Mouse (Mus musculus) lung, adult 18-20 months (tissue): Measurements from ENCODE around the gene Tnrc18.

Experiments
- DNase-seq, 2 experiments: peaks; one replicate each; pipeline ENCODE4 v3.0.0; 2022; ENCODE audit warnings: mixed read lengths in 2 of 2

Gene Tnrc18

DNA sequence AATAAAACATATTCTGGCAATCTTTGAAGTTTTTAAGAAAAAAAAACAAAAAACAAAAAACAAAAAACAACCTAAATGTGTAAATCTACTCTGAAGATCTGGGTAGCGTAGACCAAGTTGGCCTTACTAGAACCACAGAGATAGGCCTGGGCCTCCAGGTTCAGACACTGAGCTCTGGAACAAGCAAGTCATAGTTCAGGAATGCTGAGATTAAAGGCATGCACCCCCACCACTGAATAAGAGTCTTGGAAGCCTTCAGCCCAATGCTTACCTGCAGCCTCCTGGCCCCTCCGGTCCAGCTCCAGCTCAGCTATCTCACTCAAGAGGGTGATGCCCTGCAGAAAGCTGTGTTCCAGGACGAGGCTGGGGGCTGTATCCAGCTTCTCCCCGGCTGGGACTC is 46.4 kb downstream of the Tnrc18 start:
- DNase-seq, result no peak

DNA sequence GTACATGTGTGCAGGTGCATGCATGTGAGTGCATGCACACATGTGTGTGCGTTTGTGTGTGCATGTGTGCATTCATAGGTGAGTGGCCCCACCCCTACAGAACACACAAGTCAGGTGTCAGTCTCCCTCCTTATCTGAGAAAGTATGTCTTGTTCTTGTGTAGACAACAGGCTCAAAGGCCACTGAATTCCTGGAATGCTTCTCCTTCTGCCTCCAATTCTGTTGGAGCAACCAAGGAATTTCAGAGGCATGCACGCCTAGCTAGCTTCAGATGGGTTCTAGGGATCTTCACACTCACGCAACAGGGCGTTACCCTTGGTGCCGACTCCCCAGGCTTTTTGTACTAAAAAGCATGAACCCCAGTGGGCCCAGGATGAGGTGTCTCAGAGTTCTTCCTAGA is 47.8 kb downstream of the Tnrc18 start:
- no peak for DNase-seq

DNA sequence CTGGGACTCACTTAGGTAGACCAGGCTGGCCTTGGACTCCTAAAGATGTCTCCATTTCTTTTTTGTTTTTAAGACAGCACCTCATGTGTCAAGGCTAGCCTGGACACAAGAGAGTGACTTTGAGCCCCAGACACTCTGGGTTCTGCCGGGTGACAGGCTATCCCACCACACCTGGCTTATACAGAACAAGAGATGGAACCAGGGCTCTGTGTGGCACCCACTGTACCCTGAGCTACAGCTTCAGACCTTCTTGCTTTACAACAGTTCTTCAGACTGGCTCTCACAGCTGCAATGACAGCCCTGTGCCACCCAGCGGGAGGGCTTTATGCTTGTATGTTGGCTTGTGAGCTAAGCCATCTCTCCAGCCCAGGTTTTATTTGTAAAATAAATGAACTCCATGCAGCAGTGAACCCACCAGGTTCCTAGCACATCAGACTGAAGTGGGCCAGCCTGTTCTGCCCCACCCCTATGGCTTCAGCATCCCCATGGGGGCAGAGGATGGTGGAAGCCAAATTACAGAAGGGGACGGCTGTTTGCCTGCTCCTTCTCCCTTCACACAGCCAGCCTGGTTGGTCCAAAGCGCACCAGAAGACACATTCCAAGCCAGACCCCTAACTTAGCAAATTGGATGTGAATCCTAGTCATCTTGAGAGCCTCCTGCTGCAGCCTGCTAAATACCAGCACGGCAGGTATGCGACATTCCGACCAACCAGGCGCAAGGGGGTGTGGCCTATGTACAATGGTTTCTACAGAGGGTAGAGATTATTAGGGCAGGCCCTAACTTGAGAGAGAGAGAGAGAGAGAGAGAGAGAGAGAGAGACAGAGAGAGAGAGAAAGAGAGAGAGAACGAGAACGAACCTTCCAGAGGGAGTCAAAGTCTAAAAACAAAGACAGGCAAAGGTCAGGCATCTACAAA is 48.9 kb downstream of the Tnrc18 start:
- DNase-seq, result peak in 1 of 2 experiments; percentile 39

DNA sequence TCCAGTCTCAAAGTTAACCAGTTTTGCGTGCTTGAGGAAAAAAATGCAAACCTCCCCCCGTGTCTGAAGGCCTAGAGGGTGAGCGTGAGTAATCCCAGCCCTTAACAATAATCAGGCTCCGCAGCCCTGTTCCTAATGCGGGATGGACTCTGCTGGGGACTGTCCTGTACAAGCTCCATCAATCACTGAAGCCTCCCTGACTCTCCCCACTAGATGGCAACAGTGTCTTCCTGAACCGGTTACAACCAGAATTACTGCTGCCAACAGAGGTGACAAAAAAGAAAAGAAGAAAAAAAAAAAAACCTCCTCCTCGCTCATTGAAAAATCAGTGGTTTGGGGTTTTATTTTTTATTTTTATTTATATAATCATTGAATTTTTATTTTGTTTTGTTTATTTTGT is 49.5 kb downstream of the Tnrc18 start:
- DNase-seq, result peak; percentile 73 to 81

DNA sequence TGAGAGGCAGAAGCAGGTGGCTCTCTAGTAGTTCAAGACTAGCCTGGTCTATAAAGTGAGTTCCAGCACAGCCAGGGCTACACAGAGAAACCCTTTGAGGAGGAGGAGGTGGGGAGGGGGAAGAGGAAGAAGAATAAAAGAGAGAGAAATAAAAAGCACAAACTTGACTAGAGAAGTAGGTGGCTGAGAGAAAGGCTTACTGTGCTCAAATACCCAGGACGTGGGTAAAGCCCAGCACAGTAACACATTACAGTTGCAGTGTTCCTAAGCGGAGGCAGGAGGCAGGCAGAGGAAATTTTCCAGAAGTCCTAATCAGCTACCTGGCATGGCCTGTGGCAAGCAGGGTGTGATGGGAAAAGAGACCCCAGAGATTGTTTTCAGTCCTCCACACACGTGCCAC is 50.8 kb downstream of the Tnrc18 start:
- DNase-seq, result no peak

DNA sequence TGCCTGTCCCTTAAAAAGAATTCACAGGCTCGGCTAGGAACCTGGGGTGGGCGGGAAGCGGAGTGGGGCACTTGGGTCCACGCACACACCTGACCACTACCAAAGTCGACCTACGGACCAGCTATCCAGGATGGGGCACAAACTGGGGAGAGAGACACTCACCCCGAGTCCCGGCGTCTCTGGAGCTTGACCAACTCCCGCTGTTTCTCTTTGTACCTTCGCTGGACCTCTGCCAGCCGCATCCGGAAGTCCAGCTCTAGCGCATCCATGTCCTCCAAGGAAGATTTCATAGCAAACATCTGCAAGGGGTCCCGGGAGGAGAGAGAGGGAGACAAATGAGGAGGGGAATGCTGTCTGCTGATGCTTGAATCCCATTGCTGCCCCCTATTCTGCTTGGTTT is 52.6 kb downstream of the Tnrc18 start:
- no peak for DNase-seq

DNA sequence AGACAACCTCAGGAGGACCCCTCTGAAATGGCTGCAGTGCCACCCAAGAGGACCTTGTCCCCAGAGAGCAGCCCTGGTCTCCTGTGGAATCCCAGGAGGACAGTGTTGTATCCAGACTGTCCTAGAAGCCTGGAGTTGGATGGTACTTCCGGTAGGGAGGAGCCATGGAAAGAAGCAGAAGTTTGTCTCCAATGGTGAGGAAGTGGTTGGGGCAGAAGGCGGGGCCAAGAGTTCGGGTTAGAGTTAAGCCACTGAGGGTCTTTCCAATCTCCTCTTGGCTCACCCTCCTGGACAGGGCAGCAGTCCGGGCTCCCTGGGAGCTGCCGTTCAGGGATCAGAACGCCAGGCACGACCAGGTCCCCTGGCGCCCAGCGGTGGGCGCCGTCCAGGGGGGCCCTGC is 53.2 kb downstream of the Tnrc18 start:
- no peak for DNase-seq

DNA sequence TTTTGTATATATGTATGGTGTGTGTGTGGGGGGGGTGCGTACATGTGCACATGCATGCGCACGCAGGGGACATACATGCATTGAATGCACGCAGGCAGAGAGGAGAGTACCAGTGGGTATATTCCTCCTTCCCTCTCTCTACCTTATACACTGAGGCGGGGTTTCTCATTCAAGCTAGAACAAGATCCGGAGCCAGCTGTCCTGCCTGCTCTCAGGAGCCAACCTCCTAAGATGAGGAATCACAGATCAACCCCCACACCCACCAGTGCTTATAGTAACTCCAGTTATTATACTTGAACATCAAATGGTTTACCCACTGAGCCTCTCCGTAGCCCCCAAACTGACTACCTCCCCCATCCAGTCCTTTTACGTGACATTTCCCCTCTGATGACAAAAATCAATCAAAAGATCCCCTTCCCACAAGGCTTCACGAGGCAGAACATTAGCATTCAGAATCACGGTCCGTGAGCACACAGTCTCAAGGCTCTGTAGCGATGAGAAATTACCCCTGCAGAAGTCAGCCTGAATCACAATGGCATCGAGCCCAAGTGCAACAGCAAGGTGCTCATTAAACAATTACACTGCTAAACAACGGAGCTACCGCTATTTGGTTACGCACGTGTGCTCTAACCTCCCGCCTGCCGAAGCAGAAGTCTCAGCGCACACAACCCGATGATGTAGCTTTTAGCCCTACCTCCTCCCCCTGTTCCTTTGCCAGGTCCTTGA is 55.2 kb downstream of the Tnrc18 start:
- DNase-seq, result no peak

DNA sequence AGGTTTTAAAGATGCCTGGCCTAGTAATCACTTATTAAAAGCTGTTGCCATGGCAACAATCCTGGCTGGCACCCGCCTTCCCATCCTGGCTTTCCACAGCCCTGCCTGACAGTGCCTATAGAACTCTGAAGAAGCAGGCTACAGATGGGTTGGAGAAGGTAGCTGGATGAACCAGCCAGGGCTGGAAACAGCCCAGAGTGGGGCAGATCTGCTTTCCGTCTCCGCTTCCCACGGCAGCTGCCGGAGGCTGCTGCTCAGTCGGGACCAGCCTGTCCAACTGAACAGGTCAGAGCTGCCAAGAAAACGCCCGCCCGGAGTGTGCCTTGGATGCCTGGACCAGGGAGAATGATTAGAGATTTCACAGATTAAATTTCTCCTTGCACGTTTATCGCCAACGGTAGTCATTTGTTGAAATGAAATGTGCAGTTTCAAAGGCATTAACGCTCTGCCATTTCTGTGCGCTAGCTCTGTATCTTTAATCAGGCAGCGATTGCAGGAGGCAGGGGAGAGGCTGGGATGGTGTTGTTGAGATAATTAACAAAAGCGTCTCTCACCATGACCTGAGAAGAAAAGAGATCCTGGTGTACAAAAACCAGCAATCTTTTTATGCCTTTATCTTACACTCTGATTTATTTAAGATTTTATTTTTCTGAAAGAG is 56.0 kb downstream of the Tnrc18 start:
- DNase-seq, result no peak

DNA sequence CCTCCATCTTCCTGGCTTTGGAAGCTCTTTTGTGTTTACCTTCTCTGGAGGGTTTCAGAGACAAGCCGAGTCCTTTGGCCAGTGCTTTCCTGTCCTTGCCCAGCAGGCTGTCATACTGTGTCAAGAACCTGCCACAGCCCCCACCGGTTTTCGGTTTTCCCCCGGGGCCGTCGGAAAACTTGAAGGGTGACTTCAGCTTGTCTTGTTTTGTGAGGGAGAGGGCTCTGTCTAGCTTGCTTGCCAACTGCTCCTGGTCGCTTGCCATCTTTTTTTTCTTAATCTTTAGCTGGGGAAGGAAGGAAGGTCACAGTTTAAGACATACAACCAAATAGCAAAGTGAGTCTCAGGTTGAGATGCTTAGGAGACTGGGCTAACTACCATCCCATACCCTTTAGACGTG is 57.7 kb downstream of the Tnrc18 start:
- DNase-seq, result no peak

DNA sequence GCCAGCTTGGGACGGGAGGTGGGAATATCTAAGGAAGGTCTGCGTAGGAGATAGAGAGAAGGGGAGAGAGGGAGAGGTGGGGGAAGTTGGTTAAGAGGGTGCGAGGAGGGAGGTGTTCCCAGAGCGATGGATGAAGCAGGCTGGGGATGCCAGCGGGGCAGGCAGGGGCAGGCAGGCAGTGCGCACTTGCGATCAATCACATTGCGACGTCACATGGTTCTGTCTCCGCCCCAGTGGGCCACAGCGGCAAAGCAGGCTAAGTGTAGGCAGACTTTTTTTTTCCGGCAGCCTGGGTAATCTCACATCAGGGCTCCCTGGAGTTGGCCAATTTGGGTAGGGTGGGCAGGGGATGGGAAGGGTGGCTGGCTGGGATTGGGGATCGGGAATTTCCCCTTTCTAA is 65.2 kb downstream of the Tnrc18 start:
- DNase-seq, result no peak

DNA sequence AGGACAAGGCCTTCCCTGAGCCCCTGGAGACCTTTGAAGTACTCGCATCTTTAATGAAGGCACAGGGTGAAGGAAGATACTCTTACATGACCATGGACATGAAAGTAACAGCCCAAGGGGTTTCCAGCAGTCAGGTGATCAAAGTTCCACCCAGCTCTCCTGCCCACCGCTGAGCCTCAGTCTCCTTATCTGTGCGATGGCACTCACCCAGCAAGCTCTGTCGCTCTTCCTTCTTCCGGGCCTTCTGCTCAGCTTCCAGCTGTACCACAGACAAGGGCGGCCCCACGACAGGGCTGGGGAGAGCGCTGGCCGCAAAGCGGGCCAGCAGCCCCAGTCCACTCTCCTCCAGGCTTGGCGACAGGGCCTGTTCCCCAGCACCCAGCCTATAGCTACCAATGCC is 67.3 kb downstream of the Tnrc18 start:
- no peak for DNase-seq

DNA sequence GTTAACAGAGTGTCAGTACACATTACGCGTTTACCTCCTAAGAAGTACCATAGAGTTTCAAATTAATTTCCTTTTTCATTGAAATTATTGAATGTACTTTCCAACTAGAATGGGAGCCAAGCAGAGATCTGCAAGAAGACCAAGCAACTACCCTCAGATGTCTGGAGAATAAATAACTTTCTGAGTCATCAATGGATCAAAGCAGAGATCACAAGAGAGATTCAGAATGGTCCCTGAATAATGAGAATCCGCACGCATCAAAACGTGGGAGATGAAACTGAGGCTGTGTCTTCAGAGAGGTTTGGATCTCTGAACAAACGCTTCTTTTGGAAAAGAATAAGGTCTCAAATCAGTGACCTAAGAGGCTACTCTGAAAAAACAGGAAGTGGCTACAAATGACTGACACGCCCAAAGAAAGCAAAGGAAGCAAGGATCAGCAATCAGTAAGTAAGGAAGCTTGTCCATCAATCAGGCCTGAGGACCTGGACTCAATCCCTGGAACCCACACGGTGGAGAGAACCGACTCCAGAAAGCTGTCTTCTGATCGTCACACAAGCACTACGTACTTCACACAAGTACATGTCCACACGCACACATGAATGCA is 70.3 kb downstream of the Tnrc18 start:
- DNase-seq, result no peak

DNA sequence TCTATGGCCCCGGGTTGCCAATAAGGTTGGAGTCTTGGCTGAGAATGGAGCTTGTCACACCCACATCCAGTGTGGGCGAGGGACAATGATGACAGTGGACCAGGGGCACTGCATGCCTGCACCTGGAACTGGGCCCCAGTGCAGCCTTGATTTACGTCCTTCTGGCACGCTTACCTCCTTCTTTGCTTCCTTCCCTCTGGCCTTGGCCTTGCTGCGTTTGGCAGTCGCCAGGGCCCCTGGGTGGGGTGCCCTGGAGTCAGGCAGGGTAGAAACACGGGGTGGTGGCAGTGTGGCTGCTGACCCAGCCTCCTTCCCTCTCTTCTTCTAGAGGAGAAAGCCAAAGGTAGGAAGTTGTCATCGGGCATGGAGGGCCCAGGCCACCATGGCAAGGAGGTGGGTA is 77.5 kb downstream of the Tnrc18 start:
- DNase-seq, result no peak

DNA sequence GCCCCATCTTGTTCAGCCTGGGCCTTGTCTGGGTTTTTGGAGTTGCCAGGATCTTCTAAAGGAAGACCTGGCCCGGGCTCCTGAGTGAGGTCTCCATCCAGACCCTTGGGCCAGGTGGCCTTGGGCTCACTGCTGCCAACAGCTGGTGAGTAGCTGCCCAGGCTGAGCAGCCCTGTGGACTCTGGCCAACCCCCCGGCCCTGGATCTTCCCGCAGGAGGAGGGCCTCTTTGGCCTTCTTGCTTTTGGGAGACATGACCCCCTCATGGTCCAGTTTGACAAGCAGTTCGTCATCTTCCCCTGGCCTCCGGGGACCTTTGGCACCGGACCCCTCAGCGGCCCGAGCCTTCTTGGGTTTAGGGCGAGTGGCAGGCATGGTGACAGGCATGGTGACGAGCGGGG is 85.5 kb downstream of the Tnrc18 start:
- no peak for DNase-seq

DNA sequence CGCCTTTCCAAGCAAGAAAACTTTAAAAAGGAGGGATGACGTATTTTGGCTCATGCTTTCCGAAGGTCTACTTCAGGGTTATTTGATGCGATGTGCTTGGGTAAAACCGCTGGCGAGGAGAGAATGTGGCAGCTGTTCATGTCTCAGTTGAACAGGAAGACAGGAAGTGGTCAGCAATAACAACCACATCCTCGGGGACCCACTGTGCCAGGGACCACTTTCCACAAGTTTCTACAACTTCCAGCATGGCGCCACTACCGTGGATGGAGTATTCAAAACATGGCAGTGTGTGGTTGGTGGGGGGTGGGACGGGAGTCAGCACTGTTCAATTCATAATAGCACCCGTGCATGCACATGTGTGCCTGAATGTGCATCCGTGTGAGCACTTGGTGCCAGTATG is 87.2 kb downstream of the Tnrc18 start:
- DNase-seq, result no peak

DNA sequence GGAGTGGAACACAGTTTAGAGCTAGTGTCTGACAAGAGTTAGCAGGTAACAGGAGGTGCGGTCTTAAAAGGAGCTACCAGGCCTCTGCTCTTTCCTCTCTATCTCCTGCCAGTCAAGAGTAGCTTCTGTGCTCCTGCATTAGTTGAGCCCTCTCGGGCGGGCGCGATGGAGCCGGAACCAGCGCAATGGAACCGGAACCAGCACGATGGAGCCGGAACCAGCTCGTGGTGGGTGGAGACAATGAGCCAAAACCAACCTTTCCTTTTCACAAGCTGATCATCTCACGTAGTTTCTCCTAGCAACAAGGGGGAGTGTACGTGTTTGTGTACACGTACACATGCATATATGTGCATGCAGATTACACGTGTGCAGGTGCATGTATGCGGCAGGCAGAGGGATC is 89.2 kb downstream of the Tnrc18 start:
- no peak for DNase-seq

DNA sequence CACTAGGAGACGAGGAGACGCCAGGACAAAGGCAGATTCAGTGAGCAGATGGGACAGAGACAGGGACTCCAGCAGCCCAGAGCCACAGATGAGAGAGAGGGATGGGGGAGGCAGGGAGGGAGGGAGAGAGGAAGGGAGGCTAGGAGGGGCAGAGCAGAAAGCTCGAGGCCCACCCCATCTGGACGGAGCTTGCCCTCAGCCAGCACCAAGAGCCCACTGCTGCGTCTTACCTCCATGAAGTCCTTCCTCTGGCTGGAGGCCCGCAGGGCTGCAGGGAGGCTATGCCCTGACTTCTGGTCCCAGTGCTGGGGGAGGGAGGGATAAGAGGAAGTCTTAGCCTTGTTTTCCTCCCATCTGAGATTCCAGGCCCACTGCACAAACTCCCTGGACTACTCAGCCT is 90.7 kb downstream of the Tnrc18 start:
- DNase-seq, result no peak

DNA sequence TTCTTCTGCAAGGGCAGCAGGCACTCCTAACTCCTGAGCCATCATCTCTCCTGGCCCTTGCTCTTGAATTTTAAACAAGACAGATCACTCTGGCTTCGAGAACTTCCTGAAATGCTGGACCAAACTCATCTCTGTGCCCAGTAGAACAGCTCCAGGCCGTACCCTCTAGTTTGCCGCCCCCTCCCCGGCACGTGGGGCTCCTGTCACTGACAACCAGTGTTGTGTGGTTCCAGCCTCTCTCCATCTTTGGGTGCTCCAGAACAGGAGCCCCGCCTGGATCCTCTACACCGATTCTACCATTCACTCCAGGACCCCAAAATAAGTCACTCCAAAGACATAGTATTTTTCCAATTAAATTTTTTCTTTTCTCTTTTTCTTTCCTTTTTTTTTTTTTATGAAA is 93.2 kb downstream of the Tnrc18 start:
- no peak for DNase-seq

DNA sequence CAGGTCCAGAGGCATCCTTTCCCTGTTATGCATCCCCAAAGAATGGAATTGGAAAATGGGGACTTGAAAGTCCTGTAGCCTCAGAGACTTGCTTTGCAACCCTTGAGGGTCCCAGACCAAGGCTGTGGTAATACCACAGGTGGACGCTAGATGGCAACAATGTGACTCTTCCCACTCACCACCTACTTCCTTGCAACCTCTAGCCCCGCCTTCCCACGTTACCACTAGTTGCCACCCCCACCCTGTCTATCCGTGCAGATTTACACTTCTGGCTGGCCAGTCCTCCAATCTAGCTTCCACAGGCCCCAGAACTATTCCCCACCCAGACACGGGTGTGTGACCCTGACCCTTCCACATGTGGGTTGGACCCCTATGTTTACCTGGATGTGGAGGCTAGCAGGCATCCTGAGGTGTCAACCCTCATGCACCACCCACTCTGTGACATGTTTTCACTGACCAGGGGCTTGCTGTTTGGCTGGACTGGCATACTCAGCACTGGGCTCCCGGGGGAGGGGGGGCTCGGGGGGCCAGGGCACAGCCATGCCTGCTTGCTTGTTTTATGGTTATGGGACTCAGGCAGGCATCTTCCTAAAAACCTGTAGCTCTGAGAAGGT is 93.8 kb downstream of the Tnrc18 start:
- peak; percentile 55 to 61 for DNase-seq

DNA sequence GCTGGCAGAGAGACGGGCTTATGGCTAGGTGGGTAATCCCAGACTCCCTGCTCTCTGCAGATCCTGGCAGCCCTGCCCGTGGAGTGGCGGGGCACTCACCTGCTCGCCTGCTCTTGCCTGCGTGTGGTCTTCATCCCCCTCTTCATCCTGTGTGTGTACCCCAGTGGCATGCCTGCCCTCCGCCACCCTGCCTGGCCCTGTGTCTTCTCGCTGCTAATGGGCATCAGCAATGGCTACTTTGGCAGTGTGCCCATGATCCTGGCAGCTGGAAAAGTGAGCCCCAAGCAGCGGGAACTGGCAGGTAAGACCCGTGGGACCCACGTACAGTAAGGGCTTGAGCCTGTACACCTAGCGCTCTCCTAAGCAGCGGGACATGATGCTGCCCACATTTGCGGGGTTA is 97.6 kb downstream of the Tnrc18 start:
- DNase-seq, result no peak

DNA sequence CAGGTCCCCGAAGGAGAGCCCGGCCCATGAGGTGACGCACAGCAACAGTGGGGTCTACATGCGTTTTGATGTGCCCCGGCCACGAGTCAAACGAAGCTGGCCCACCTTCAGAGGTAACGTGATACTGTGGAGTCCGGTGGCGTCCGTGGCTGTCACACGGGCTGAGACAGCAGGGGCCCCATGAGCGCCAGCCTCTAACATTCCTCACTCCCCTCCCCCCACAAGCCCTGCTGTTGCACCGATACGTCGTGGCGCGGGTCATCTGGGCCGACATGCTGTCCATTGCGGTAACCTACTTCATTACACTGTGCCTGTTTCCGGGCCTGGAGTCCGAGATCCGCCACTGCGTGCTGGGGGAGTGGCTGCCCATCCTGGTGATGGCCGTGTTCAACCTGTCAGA is 99.0 kb downstream of the Tnrc18 start:
- no peak for DNase-seq

DNA sequence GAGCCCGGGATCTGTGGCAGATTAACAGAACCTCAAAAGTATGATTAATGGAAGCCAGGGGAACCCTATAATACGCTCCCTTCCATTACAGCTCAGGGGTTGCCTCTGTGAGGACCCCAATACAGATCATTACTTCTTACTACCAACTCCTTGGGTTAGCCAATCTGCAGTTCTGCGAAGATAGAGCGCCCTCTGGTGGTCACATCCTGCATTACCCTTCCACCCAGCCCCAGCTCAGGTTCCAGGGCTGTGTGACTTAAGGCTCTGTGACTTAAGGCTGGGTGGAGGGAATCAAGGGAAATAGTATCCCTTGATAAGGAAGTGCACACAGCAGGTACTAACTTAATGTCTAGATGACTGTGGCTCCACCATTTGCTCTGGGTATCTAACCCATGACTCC is 99.4 kb downstream of the Tnrc18 start:
- DNase-seq, result peak; percentile 66 to 72
